Mouse (Mus musculus) myocyte (in vitro differentiated cells): ENCODE measurements around the gene Nol4l.

Source experiments
- CEBPB ChIP-seq: IDR thresholded peaks from 2 replicates; pipeline ENCODE4 v1.6.1; 2011; ENCODE audit warnings: mild to moderate bottlenecking, moderate library complexity; ENCODE audit not compliant: poor library complexity, insufficient read depth, severe bottlenecking
- E2F4 ChIP-seq: IDR thresholded peaks from one replicate; pipeline ENCODE4 v1.6.1; 2011; ENCODE audit warnings: mild to moderate bottlenecking, control low read depth, moderate library complexity; ENCODE audit not compliant: insufficient read depth
- MAX ChIP-seq: IDR thresholded peaks from one replicate; pipeline ENCODE4 v1.6.1; 2011; ENCODE audit warnings: low read depth, mild to moderate bottlenecking, control low read depth
- POLR2A ChIP-seq: IDR thresholded peaks from one replicate; pipeline ENCODE4 v1.6.1; 2011; ENCODE audit warnings: low read depth, mild to moderate bottlenecking, control low read depth, moderate library complexity; ENCODE audit not compliant: insufficient read length
- POLR2AphosphoS2 ChIP-seq: IDR thresholded peaks from one replicate; pipeline ENCODE4 v1.6.1; 2011; ENCODE audit warnings: low read depth, control low read depth; ENCODE audit not compliant: insufficient read length
- SRF ChIP-seq: IDR thresholded peaks from one replicate; pipeline ENCODE4 v1.6.1; 2011; ENCODE audit warnings: low read depth; ENCODE audit not compliant: control insufficient read depth, insufficient read length
- TCF12 ChIP-seq: IDR thresholded peaks from one replicate; pipeline ENCODE4 v1.6.1; 2011; ENCODE audit warnings: mild to moderate bottlenecking, control low read depth; ENCODE audit not compliant: poor library complexity, insufficient read depth, severe bottlenecking
- USF1 ChIP-seq: IDR thresholded peaks from one replicate; pipeline ENCODE4 v1.6.1; 2011; ENCODE audit warnings: low read depth, mild to moderate bottlenecking, control low read depth, moderate library complexity

GRCm38 (mm10) chr2:153561564-153561963 is 31.8 kb upstream of the Nol4l start:
- no peak for TF ChIP-seq E2F4
- TF ChIP-seq POLR2AphosphoS2 = no peak
- TF ChIP-seq USF1 = no peak
- no peak for TF ChIP-seq SRF
- no peak for TF ChIP-seq TCF12
- no peak for TF ChIP-seq POLR2A
- TF ChIP-seq MAX = no peak
- TF ChIP-seq CEBPB = no peak
